Mouse (Mus musculus): ENCODE measurements around the gene Ndufb4.

DNA sequence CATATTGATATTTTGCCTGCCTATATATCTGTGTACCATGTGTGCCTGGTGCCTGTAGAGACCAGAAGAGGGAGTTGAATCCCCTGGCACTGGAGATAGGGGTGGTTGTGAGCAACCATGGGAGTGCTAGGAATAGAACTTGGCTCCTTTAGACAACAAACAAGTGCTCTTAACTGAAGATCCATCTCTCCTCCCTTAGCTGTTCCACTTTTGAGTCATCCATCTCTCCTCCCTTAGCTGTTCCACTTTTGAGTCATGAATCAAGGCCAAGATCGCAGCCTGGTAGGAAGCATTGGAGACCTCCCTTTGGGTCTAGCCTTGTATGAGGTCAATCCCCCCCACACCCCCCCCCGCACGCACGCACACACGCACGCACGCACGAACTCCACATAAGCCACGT, 39.7 kb downstream of the Ndufb4 start:
- TF ChIP-seq CTCF (IDR thresholded peaks at IDR 0.05; ENCODE audit: borderline replicate concordance, insufficient read depth, low read depth, low read length) (no peak), POLR2A (IDR thresholded peaks at IDR 0.05; ENCODE audit: borderline replicate concordance, insufficient read depth, low read length) (no peak)
